Mouse (Mus musculus) embryo, embryonic 11 days (tissue): ENCODE measurements around the gene Smpx.

Experiments used
- DNase-seq: peaks from one replicate; pipeline ENCODE4 v3.0.0-alpha.2; 2015

Gene Smpx

GRCm38 (mm10) chrX:157698862-157699261, at the start of gene Smpx:
Smpx (plus strand) TSS chrX:157698910.
- DNase-seq: no peak

GRCm38 (mm10) chrX:157655047-157655446, 43.7 kb upstream of the Smpx start:
- no peak for DNase-seq

- no peak for DNase-seq
Observed at GRCm38 (mm10) chrX:157657356-157657755, 41.4 kb upstream of the Smpx start.

GRCm38 (mm10) chrX:157671820-157672219, 26.9 kb upstream of the Smpx start:
- DNase-seq: no peak

- DNase-seq: no peak
Observed at GRCm38 (mm10) chrX:157674667-157675350, 23.9 kb upstream of the Smpx start.

- DNase-seq: no peak
Observed at GRCm38 (mm10) chrX:157691186-157691585, 7.5 kb upstream of the Smpx start.

GRCm38 (mm10) chrX:157697591-157698135, 1.0 kb upstream of the Smpx start:
- DNase-seq: no peak

- DNase-seq: no peak
Observed at GRCm38 (mm10) chrX:157707236-157707635, 8.5 kb downstream of the Smpx start.

DNA sequence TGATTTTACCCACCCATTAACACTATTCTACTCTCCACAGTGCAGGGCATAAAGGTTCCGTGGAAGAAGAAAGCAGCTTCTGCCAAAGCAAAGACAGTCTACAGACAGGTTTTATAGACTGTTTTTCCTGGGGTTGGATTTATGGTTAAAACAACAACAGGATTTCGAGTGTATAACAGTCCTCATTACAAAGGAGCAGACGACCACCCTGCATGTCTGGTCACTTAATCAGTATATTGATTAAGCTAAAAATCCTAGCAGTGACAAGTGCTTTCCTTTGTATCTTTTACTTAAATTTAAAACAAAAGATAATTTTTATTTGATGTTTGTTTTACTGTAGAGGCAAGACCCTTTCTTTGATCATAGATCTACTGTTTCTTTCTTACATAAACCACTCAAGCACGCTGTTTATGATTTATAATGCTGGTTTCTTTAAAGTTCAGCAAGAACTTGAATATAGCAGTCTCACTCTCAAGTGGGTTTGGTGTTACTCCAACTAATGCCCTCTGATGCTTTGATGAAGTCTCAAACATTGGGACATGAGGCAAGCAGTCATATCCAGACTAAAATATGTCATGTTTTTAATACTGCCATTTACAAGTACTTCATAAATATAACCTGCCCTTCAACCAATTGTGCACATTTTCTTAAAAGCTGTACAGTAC, 10.0 kb downstream of the Smpx start:
- DNase-seq: no peak

- DNase-seq: no peak
Observed at GRCm38 (mm10) chrX:157719907-157720306, 21.2 kb downstream of the Smpx start.

DNA sequence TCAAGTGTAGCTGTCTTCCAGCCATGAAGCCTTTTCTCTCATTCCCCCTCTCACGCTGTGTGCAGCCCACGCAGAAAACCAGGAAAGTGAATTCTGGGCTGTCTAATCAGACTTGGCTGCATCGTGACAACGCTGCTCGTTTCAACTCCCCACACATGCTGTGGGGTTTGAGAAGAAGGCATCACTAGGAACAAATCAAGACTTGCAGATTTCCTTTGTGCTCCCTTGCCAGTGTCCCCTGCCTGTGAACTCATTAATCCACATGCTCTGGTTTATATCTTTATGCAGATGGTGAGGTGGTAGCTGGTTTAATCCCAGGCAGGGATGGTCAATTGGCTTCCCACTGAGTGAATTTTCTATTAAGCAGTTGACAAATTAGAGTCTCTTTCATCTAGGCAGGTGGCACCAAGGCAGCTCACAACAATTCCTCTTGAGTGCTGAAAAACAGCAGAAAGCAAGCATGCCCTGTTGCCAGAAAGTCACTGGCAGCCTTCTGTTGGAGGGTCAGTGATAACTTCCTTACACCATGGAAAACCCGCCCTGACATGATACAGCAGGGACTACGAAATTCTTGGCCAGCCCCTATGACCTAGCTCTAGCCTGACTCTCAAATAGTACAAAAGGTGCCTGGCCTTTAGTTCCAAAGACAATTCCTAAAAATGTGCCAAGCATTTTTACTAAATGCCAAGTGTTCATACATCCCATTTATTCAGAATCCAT, 32.1 kb downstream of the Smpx start:
- no peak for DNase-seq

- peak; percentile 77 for DNase-seq
Observed at GRCm38 (mm10) chrX:157731658-157732314, 33.1 kb downstream of the Smpx start.

- no peak for DNase-seq
Observed at GRCm38 (mm10) chrX:157732346-157732745, 33.6 kb downstream of the Smpx start.

DNA sequence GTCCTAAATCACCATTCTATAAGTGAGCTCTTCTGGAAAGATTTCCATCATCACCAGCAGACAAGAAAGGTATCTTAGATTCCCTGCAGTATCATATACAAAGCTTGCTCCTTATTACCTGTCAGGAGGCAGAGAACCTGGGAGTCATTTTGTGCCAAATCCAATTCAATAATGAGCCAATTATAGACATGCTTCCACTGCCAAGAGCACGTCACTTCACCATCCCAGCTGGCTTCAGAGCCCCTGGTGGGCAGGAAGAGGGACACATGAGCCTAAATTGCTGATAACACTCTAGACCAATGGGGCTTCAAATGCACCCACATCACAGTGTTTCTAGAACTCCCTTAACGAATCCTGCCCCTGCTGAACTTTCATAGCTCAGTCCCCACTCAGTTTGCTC, 35.1 kb downstream of the Smpx start:
- no peak for DNase-seq

GRCm38 (mm10) chrX:157734341-157734740, 35.6 kb downstream of the Smpx start:
- no peak for DNase-seq

- DNase-seq: no peak
Observed at GRCm38 (mm10) chrX:157747815-157748544, 49.3 kb downstream of the Smpx start.

- DNase-seq: no peak
Observed at GRCm38 (mm10) chrX:157754559-157754958, 55.8 kb downstream of the Smpx start.

DNA sequence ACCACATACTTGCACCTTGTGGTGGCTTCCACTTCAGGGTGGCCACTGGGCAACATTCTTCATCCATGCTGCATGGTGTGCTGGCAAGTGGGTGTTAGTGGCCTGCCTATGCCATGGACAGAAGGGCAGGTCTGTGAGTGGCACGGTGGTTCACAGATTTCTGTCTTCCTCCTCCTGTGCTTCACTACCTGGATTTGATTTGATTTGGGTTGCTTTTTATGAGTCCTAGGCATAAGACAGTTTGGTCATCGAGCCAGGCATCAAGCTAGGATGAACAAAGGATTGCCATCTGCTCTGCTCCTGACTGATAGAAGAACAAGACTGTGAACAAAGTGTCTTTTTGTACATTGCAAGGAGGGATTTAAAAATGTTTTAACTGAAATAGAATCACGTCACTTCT, 63.8 kb downstream of the Smpx start:
- DNase-seq: no peak

- DNase-seq: no peak
Observed at GRCm38 (mm10) chrX:157801669-157802068, 103.0 kb downstream of the Smpx start.
